ENCODE assay signal across 4 mouse cellular contexts in the genomic region with DNA sequence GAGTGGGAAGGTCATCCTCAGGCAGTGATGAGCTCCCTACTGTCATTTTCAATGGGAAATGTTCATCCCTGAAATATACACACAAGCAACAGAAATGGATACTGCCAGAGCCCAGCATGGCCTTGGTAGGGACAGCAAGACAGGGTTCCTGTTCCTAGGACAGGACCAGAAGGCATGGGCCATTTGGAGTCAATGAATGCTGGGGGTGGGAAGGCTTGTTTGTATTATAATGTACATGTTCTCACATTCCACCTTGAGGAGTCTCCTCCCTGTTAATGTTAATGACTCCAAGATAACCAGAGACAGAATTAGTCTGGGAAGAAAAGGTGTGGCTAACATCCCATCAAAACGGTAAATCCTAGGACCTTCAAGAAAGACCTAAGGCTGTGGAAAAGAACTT.
DNase-seq lines count a peak whose midpoint lies in the region; TF ChIP-seq lines count a peak whose summit lies in the region.
"Not testable (repeated sequence)": the region's sequence is repeated elsewhere in the genome, so short reads cannot be mapped to it uniquely, and the experiment has no call there.

No protein-coding gene starts in this region.

- H3K4me1 ChIP-seq in ES-Bruce4 (ENCODE audit: control insufficient read depth, insufficient read depth, low read length) = not testable (repeated sequence)

- not testable (repeated sequence) for H3K27me3 ChIP-seq in ES-Bruce4 (ENCODE audit: control insufficient read depth, insufficient read depth, low read length, poor library complexity, severe bottlenecking)

- peak; percentile 75 for TF ChIP-seq EP300 in ES-Bruce4 (IDR thresholded peaks at IDR 0.05; ENCODE audit: insufficient read depth, low read depth, low read length)

- peak overlapping the region; percentile 86 for H3K27ac ChIP-seq in ES-Bruce4 (ENCODE audit: insufficient read depth, low read length)

- not testable (repeated sequence) for H3K9me3 ChIP-seq in ES-Bruce4 (replicated peaks; ENCODE audit: control insufficient read depth, insufficient read depth, low read length, poor library complexity, severe bottlenecking)

- DNase-seq in ES-CJ7 (ENCODE audit: low read depth, low spot score) (peak; percentile 66), R1 (ENCODE audit: low read depth, low spot score) (peak; percentile 79), ZHBTc4 (ENCODE audit: low read depth, low spot score) (peak; percentile 71)

- TF ChIP-seq POLR2A in ES-Bruce4 (IDR thresholded peaks at IDR 0.05; ENCODE audit: insufficient read depth, low read length) = not testable (repeated sequence)

- not testable (repeated sequence) for H3K4me3 ChIP-seq in ES-Bruce4 (ENCODE audit: low read depth, low read length)

- TF ChIP-seq CTCF in ES-Bruce4 (IDR thresholded peaks at IDR 0.05; ENCODE audit: low read depth, low read length) = not testable (repeated sequence)

- H3K36me3 ChIP-seq in ES-Bruce4 (ENCODE audit: control insufficient read depth, insufficient read depth, low read length, poor library complexity, severe bottlenecking) = not testable (repeated sequence)

- not testable (repeated sequence) for H3K9ac ChIP-seq in ES-Bruce4 (ENCODE audit: low read depth, poor library complexity, severe bottlenecking)
